Mouse (Mus musculus) midbrain, postnatal 0 days (tissue): ENCODE data around the gene Cisd2. TPM values are rescaled to one million over a fixed set of nuclear protein-coding genes. Genes with fewer than 3 reads are reported as not detected.

ENCODE experiments used
- ATAC-seq: fragments of 200-750 bp; cut with Nextera tagmentation; 2 replicates; pipeline ENCODE4 v1.8.0; 2017; ENCODE audit warnings: moderate number of reproducible peaks, mild to moderate bottlenecking, moderate TSS enrichment, moderate library complexity; ENCODE audit not compliant: low FRiP score
- DNase-seq: peaks from one replicate; pipeline ENCODE4 v3.0.0-alpha.2; 2015; ENCODE audit warnings: low spot score
- H3K27ac ChIP-seq: fragments of 300-500 bp; sonication (generic); 2 replicates; pipeline ENCODE4 v1.5.1; 2014; ENCODE audit warnings: low read depth, mild to moderate bottlenecking, low read length, mixed read lengths
- H3K27me3 ChIP-seq: fragments of 300-500 bp; sonication (generic); 2 replicates; pipeline ENCODE4 v1.6.1; 2014; ENCODE audit warnings: low read length, control low read depth, mixed read lengths; ENCODE audit not compliant: insufficient read depth
- H3K36me3 ChIP-seq: fragments of 300-500 bp; sonication (generic); 2 replicates; pipeline ENCODE4 v1.6.1; 2014; ENCODE audit warnings: low read length, control low read depth, mixed read lengths; ENCODE audit not compliant: insufficient read depth
- H3K4me1 ChIP-seq: fragments of 300-500 bp; sonication (generic); 2 replicates; pipeline ENCODE4 v1.6.1; 2014; ENCODE audit warnings: mild to moderate bottlenecking, control low read depth, antibody characterized with exemption, low read length, mixed read lengths; ENCODE audit not compliant: insufficient read depth
- H3K4me2 ChIP-seq: fragments of 300-500 bp; sonication (generic); 2 replicates; pipeline ENCODE4 v1.6.1; 2014; ENCODE audit warnings: low read depth, mild to moderate bottlenecking, low read length, mixed read lengths; ENCODE audit not compliant: poor library complexity, severe bottlenecking
- H3K4me3 ChIP-seq: fragments of 300-500 bp; sonication (generic); 2 replicates; pipeline ENCODE4 v1.5.1; 2014; ENCODE audit warnings: low read depth, mild to moderate bottlenecking, low read length, moderate library complexity
- H3K9ac ChIP-seq: fragments of 300-500 bp; sonication (generic); replicated peaks from 2 replicates; pipeline ENCODE4 v1.6.1; 2014; ENCODE audit warnings: mild to moderate bottlenecking, low read length, moderate library complexity, mixed read lengths; ENCODE audit not compliant: poor library complexity, severe bottlenecking
- H3K9me3 ChIP-seq: fragments of 300-500 bp; sonication (generic); 2 replicates; pipeline ENCODE4 v1.6.1; 2016; ENCODE audit warnings: low read length, control low read depth
- CTCF ChIP-seq: IDR thresholded peaks from 2 replicates; pipeline ENCODE4 v1.5.1; 2016; ENCODE audit warnings: antibody characterized with exemption, mild to moderate bottlenecking
- whole genome bisulfite sequencing: fragments of 180-500 bp; shearing (Covaris S2); extraction: QIAGEN DNeasy Blood & Tissue Kit; methylation state at CpG from one replicate; pipeline ENCODE4 v1.1.7; 2014; 5-methylcytosine and 5-hydroxymethylcytosine counted together
- polyA plus RNA-seq: library from polyadenylated mRNA; unstranded; fragments of >200 nt; fragmentation: Nextera tagmentation; extraction: Ambion mirVana; gene quantifications from 2 replicates; pipeline ENCODE4 v1.2.1, GENCODE M21; 2015
- total RNA-seq: library from RNA; depleted of rRNA; stranded (reverse); fragments of >200 nt; gene quantifications from 2 replicates; pipeline ENCODE4 v1.2.3, GENCODE M21; 2014

The Cisd2 gene
- total and polyA plus RNA-seq, 2 experiments from 2014 or later, result 26.8 to 43.7 TPM

GRCm38 (mm10) chr3:135437758-135438495 lies 14.2 kb upstream of the Cisd2 start, which contains the start of gene Ube2d3:
Ube2d3 (plus strand) TSS chr3:135438149.
- ATAC-seq (peak; percentile 95), DNase-seq (peak; percentile 99)
- WGBS, result under 1% methylated on average over 50 of the region's 56 CpGs
- no peaks in the 10 kb centered on the region; the same call in none of the 2 replicates for H3K4me1 ChIP-seq
- H3K4me2 ChIP-seq, result peak within 1 kb of the TSS; percentile 67
- TF ChIP-seq CTCF, result no peak
- H3K27me3 ChIP-seq, result no peaks in the 10 kb centered on the region
- no peaks in the 10 kb centered on the region for H3K36me3 ChIP-seq
- no peaks in the 10 kb centered on the region for H3K9me3 ChIP-seq
- peak within 1 kb of the TSS; percentile 100 for H3K27ac ChIP-seq
- H3K9ac ChIP-seq, result peak within 1 kb of the TSS; percentile 95
- peak within 1 kb of the TSS; percentile 94 for H3K4me3 ChIP-seq

DNA sequence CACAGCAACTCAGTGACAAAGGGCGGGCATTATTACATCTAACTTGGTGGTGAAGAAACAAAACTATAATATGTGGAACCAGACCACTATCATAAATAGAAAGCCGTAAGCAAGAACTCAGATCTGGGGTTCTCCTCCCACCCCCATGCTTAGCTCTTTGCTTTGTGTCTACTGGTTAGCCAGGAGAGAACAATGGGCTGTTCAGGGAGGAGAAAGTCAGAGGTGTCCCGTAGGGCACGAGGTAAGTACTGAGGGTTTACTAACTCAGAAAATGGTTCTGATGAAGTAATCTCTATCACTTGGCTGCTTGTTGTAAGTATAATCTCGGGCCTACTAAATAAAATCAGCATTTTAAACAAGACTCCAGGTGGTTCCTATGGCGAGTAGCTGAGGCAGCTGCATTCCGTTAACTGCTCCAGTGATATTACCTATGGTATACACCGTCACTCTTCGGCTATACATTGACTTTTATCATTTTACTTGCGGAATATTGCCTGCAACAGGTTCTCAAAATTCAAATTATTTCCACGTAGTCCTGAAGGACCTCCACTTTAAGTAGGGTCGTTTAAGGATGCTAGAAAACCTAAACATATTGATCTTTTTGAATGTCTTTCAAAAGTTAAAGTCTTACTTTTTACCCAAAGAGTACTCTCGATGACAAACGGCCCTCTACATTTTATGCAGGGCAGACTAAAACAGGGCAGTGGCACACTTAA lies 13.3 kb upstream of the Cisd2 start:
- DNase-seq, result no peak

GRCm38 (mm10) chr3:135422856-135423607 lies 693 bp downstream of the Cisd2 start:
- Histone ChIP-seq H3K36me3 (no peaks in the 10 kb centered on the region), H3K27ac (peak overlapping the region; percentile 97), H3K4me1 (peaks cover 2% of the 10 kb centered on the region; the same call in 1 of the 2 replicates), H3K9me3 (no peaks in the 10 kb centered on the region), H3K4me3 (peak overlapping the region; percentile 70), H3K9ac (peak overlapping the region; percentile 75), H3K4me2 (peak overlapping the region; percentile 83), H3K27me3 (no peaks in the 10 kb centered on the region)
- DNase-seq (peak; percentile 92), ATAC-seq (peak; percentile 98)
- WGBS, result under 1% methylated on average over 72 of the region's 103 CpGs
- TF ChIP-seq CTCF, result no peak

More for the DNA sequence above, 13.3 kb upstream of the Cisd2 start:
- Histone ChIP-seq H3K36me3 (no peaks in the 10 kb centered on the region), H3K9me3 (no peaks in the 10 kb centered on the region), H3K27me3 (no peaks in the 10 kb centered on the region), H3K4me2 (peak overlapping the region; percentile 52), H3K4me1 (no peaks in the 10 kb centered on the region; the same call in none of the 2 replicates), H3K9ac (peak overlapping the region; percentile 62), H3K4me3 (peak overlapping the region; percentile 94), H3K27ac (peak overlapping the region; percentile 84)
- WGBS, result 33% methylated on average over 14 of the region's 14 CpGs
- no peak for TF ChIP-seq CTCF
- ATAC-seq, result no peak

GRCm38 (mm10) chr3:135422232-135422855 lies 1.4 kb downstream of the Cisd2 start:
- H3K9ac ChIP-seq, result peak overlapping the region; percentile 75
- ATAC-seq (no peak), DNase-seq (no peak)
- 24% methylated on average over 8 of the region's 8 CpGs for WGBS
- H3K9me3 ChIP-seq, result no peaks in the 10 kb centered on the region
- peaks cover 2% of the 10 kb centered on the region; the same call in 1 of the 2 replicates for H3K4me1 ChIP-seq
- H3K4me2 ChIP-seq, result peak overlapping the region; percentile 83
- H3K4me3 ChIP-seq, result peak overlapping the region; percentile 70
- H3K36me3 ChIP-seq, result peaks cover 1% of the 10 kb centered on the region; the same call in 1 of the 2 replicates
- H3K27me3 ChIP-seq, result no peaks in the 10 kb centered on the region
- TF ChIP-seq CTCF, result no peak
- peak overlapping the region; percentile 97 for H3K27ac ChIP-seq

GRCm38 (mm10) chr3:135421310-135421594 lies 2.5 kb downstream of the Cisd2 start:
- H3K27ac ChIP-seq, result no peak overlapping the region
- H3K4me3 ChIP-seq, result no peak overlapping the region
- TF ChIP-seq CTCF, result no peak
- no peak overlapping the region for H3K9ac ChIP-seq
- DNase-seq (no peak), ATAC-seq (no peak)
- H3K36me3 ChIP-seq, result peaks cover 3% of the 10 kb centered on the region; the same call in 1 of the 2 replicates
- no peaks in the 10 kb centered on the region for H3K27me3 ChIP-seq
- H3K4me2 ChIP-seq, result no peak overlapping the region
- H3K4me1 ChIP-seq, result peaks cover 2% of the 10 kb centered on the region; the same call in 1 of the 2 replicates
- no peaks in the 10 kb centered on the region for H3K9me3 ChIP-seq
